Mouse (Mus musculus): ENCODE data around the gene Csf2.

Csf2 gene

DNA sequence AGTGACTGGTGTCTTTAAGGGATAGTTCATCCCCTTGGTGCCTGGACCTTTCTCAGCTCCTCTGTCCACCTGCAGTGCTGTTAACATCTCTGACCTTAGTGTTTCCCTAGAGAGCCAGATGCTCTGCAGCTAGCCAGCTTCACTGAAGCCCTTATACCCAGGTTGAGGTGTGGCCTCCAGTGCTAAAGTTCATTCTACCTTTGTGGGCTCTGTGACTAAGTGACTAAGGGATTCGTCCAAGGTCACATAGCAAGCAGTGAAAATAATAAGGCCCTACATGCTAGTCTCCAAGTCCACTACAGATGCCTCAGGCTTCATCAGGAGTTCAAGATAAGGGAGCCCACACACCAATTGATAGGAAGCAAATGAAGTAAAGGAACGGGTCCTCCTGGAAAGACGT is 7.0 kb downstream of the Csf2 start:
- ATAC-seq (ENCODE audit: insufficient number of reproducible peaks, low FRiP score, low TSS enrichment), result no peak

DNA sequence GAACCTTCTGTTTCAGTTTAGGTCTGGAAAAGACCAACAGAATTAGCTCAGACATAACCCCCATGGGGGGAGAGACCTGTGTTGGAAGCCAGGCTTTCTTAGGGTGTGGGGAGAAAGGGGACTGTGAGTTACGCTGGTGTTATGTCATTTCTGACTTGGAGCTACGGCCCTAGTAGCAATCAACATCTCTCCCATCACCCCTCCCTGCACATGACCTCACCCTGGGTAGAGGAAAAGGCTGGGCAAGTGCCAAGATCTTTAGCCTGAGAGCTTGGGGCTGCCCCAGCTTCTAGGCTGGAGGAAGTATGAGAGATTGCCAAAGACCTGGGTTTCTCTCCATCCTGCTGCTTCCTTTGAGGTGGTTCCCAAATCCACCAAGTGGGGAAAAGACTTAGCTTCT is 12.5 kb downstream of the Csf2 start:
- 0 out of 2 replicates have a peak, but pooled peaks have one; percentile 36 for ATAC-seq (ENCODE audit: insufficient number of reproducible peaks, low FRiP score, low TSS enrichment)

DNA sequence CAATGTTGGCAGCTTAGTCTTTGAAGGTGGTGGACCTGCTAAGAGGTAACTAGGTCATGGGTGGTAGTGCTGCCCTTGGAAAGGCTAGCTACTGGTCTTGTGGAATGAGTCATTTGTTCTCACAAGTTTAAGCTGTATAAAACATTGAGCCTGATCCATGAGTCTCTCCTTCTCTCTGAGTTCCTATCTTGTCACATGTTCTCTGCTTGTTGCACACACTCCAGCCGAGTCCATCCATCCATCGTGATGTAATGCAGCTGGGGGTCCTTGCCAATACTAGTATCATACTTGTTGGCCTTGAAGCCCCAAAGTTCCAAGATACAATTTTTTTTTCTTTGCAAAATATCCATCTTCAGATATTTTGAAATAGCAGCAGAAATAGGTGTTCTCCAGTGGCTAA is 22.0 kb downstream of the Csf2 start:
- ATAC-seq (ENCODE audit: insufficient number of reproducible peaks, low FRiP score, low TSS enrichment), result no peak

DNA sequence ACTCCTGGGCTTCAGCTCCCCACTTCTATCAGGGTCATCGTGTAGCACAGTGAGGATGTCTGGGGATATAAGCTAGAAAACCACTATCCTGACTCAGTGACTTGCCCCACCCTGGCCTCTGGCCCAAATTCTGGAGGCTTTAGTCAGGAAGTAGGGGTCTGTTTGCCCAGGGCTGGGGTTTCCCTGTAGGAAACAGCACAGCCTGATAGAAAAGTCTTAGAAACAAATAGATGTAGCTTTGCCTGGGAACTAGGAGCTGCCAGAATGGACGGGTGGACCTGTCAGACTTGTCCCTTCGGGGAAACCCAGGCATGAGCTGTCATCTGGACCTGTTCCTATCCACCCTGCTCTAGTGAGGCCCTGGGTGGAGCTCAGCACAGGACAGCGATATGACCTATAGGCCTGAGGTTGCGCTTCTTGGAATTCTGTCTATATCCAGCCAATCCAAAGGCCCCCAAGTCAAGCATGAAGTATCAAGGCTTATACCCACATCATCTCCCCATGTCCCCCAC is 24.9 kb downstream of the Csf2 start:
- ATAC-seq (ENCODE audit: insufficient number of reproducible peaks, low FRiP score, low TSS enrichment), result no peak

DNA sequence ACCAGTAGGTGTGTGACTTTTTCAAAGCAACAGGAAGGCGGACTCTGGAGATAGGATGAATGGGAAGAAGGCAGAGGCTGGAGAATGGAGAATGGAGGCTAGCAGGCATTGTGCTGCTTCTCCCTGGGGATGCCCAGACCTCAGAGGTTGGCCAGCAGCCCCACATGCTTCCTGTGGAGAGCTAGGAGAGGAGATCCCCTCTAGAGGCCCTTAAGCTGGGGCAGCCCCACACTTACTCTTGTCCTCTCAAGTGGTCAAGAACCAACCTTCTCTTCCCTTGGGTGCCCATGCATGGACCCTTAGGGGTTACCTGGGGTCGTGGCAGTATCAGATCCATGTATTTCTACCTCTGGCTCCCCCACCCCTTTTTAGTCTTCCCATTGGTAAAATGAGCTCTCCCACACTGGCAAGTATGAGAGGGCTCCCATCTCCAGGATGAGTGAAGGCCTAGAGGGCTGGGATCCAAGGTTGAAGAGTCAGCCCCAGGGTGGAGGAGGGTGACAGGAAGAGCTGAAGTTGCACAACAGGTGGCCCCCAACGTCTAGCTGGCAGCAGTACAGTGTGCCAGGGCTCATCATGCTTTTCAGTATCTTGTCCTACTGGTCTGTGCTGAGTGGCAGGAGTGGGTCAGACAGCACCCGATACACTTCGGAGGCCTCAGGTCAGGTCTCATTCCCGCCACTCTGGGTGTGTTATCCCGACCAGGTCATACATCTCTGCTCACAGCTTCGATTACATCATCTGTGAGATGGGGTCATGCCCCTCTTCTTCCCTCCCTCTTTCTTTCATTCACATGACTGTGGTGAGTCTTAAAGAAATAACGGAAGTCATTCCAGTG is 25.6 kb downstream of the Csf2 start:
- ATAC-seq (ENCODE audit: insufficient number of reproducible peaks, low FRiP score, low TSS enrichment), result no peak

DNA sequence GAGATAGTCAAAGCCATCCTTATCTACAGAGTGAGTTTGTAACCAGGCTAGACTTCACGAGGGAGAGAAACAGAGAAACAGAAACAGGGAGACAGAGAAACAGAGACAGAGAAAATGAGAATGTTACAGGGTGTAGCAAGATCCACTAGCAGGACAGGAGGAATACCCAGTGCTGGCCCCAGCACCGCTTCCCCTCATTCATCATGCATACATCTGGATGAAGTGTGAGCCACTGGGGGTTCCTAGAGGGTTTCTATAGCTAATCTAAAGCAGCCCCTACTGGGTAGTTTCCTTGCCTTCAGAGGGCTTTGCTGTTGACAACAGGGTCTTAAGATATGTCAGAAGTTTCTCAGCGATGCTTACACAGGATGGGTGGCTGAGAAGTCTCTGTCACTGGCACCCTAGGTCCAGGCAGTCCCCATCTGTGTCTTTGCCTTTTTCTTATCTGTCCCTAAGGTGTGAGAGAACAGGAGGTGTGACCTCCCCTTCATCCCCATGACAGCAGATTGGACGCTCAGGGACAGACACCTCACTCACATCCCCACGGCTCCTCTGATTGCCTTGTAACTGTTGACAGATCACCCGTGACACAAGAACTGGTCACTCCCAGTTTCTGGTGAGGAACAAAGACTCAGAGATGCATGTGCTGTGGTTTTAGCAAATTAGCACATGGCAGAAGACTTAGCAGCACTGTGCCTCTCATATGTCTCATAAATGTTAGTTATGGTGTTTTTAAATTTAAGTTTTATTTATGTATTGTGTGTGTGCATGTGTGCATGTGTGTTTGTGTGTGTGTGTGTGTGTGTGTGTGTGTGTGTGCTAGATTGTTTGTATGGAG is 29.3 kb downstream of the Csf2 start:
- no peak for ATAC-seq (ENCODE audit: insufficient number of reproducible peaks, low FRiP score, low TSS enrichment)

DNA sequence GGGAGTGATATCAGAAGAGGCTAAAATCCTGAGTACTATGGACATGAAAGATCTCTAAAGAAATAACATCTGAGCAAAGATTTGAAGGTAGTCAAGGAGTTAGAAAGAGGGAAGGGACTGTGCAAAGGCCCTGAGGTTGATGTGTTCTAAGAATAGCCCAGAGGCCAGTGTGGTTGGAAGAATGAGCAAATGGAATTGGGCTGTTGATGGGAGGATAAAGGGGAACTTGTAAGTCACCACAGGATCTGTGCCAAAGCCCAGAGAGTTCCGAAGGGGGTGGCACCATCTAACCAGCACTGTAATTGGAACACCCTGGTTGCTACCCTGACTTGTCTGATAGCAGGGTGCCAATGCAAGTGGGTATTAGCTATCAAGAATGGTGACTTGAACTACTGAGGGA is 30.3 kb downstream of the Csf2 start:
- ATAC-seq (ENCODE audit: insufficient number of reproducible peaks, low FRiP score, low TSS enrichment), result no peak

DNA sequence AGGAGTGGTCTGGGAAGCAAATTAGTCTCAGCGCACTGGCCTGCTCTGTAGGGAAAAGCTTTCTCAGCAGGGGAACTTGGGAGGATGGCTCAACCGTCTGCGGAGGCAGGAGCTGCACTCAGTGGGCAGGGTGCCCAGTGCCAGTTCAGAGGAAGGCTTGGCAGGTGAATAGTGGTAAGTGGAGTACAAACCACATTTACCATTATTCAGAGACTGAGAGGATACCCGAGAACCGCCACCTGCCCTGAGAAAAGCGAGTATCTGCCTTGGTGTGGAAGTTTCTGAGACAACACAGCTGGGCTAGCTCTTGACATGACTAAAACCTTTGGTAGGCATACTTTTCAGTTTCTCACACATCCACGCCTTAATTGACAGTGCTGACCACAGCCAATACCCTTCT is 32.1 kb downstream of the Csf2 start:
- no peak for ATAC-seq (ENCODE audit: insufficient number of reproducible peaks, low FRiP score, low TSS enrichment)

DNA sequence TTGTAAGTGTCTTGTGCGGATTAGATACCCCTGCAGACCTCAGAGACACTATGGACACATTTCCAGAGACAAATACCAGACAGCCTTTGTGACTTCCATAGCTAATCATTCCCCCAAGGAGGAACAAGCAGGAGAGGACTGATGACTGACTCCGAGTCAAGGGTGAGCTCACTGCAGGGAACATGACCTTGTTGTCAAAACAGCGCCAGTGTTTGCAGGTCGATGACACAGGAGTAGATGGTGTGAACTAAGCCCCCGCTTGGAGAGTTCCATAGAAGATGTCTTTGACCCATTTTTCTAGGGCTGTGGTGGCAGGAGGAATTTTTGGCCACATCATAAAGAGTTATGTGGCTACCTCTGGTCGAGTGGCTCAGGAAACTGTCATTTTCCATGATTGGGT is 33.4 kb downstream of the Csf2 start:
- no peak for ATAC-seq (ENCODE audit: insufficient number of reproducible peaks, low FRiP score, low TSS enrichment)

DNA sequence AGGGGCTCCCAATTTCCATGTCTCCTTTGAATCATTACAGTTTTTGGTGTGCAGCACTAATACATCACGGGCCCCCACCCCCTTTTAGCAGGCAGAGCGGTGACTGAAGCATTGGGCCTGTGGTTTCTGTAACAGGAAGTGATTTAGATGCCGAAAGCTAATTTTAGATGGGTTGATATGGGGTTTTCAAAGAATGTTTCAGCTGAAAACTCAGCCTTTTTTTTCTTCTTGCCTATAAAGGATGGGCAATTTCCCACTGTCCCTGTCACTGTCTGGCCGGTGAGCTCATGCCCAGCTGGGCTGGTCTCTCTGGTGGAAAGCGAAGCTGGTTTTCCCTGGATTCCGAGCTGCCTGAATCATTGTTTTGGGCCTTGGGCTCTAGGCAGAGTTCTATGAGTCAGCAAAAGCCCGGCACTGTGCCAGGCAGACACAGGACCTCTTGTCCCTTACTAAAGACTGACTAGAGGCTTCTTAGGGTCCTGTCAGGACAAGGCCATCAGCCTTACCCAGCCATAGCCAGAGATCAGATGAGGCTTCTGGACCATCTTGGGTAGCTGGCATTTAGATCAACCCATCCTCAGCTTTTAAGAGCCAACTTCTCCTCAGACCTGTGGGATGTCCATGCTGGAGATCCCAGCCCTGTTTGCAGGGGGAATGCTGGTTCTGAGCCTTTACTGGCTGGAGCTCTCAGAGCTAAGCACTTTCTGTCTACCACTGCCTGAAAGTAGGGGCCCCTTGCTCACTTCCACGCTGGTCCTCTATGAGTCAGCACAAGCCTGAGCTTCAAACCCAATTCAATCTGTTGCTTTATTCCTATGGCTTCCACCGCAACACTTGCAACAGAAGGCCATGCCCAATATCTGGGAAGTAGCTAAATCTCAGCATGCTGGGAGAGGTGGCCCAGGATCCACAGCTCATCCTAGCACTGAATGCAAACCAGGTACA is 34.7 kb downstream of the Csf2 start:
- ATAC-seq (ENCODE audit: insufficient number of reproducible peaks, low FRiP score, low TSS enrichment), result no peak

DNA sequence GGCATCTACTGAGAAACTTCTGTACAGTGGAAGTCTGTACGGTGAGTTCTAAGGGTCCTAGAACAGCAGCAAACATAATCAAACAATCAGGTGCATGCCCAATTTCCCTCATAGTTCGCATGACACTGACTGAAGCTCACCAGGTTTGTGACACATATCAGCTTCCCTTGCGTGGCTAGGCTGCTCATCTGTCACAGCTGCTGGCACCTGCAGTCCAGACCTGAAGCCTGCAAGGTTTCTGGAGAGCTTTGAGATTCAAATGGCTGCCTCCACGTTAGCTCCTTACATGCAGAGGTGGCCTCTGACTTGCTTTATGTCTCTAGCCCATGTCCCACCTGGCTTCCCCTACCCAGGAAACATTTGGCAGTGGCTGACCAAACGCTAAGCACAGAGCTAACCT is 35.8 kb downstream of the Csf2 start:
- ATAC-seq (ENCODE audit: insufficient number of reproducible peaks, low FRiP score, low TSS enrichment), result no peak

DNA sequence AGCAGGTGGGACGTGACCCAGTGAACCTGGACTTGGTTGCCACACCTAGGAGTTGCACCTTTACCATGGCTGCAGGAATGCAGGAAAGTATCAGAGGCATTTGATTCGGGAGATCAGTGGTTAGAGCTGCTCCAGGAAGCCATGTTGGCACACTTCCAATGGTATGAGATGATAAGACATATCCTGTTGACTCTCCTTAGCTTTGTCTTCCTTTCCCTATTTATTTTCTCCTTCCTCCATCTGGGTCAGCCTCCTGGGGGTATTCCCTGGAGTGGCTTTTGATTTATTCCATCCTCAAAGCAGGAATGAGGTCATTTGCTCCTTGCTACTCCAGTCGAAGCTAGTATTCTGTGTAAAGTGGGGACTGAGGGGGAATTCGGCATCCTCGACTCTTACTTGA is 42.5 kb downstream of the Csf2 start:
- ATAC-seq (ENCODE audit: insufficient number of reproducible peaks, low FRiP score, low TSS enrichment), result no peak

DNA sequence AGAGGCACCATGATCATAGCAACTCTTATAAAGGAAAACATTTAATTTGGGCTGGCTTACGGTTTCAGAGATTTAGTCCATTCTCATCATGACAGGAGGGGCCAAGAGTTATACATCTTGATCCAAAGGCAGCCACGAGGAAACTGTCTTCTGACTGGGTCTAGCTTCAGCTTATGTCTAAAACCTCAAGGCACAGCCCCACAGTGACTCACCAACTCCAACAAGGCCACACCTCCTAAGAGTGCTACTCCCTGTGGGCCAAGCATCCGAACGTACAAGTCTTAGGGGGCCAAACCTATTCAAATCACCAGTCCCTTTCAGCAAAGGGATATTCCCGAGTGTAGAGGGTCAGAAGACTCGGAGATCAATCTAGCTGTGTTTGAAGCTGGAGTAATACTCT is 44.1 kb downstream of the Csf2 start:
- ATAC-seq (ENCODE audit: insufficient number of reproducible peaks, low FRiP score, low TSS enrichment), result no peak

DNA sequence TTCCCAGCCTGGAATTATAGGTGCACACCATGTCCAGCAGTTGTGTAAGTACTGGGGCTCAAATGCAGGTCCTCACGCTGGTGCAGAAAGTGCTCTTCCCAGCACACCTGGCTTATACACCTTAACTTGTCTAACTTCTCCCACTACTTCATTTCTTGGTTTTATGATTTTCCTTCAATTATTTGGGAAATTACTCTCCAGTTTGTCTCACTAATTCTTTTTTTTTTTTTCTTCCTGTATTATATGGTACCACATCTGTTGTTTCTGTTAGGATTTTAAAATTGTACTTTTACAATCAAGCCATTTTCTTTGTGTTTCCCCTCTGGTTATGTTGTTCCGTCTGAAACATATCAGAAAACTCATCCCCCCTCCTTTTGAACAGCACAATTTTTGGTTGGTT is 44.7 kb downstream of the Csf2 start:
- ATAC-seq (ENCODE audit: insufficient number of reproducible peaks, low FRiP score, low TSS enrichment), result no peak

DNA sequence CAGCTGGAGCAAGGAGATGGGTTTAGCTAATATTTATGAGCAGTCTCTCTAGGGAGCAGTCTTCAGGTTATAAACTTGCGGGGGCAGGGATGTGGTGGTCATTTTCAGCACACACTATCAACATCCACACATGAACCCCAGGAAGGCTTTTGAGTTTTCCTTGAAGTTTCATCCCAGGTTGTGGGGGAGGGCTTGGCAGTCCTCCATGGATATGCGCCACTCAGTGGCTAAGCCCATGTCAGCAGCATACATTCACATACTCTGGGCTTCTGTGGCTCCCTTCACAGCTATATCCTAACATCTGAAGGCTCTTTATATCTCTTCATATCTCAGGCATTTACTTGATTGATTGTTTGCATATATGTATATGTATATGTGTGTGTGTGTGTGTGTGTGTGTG is 46.3 kb downstream of the Csf2 start:
- ATAC-seq (ENCODE audit: insufficient number of reproducible peaks, low FRiP score, low TSS enrichment), result no peak

DNA sequence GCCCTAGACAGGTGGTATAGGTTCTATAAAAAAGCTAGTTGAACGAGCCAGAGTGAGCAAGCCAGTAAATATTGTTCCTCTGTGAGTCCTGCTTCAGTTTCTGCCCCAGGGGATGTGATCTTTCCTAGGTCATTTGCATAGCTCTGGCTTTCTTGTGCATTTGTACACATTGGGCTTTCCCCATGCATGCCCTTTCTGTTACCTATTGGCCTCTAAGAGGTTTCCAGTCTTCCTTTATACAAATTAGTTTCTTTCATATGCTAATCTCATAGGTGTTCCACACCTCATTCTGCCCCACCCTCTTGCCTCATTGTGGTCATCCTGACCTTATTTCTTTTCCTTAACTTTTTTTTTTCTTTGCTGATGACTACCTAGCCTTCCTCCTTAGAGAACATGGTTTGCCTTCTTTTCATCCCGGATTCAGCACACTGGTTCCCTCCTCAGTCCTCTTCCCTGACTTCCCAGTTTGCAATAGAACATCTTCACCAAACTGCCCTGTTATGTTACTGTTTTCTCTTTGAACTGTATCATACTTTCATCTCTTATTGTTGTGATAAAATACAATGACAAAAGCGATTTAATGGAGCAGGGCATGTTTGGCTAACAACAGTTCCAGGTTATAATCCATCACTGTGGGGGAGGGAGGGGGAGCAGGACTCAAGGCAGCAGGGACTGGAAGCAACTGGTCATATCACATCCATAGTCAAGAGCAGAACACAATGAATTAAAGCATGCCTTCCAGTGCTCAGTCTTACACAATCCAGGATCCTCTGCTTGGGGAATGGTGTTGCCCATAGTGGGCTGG is 47.4 kb downstream of the Csf2 start:
- ATAC-seq (ENCODE audit: insufficient number of reproducible peaks, low FRiP score, low TSS enrichment), result no peak

DNA sequence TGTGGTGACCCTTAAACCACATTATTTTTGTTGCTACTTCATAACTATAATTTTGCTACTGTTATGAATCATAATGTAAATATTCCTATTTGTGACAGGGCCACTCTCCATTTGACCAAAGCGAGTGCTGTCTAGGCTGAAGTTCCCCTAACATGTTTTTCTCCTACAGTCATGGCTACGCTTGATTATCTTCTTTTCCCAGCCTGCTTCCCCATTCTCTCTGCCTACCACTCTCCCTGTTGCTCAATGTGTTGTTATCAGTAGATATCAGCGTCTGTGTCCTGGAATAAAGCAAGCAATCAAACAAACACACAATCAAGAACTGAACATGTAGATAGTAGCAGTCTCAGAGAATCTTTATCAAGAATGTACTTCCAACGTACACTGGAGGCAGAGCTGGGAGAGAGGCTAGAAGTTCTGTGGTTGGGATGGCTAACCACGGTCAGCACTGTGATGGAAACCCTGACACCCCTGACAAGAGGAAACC is 48.1 kb downstream of the Csf2 start:
- ATAC-seq (ENCODE audit: insufficient number of reproducible peaks, low FRiP score, low TSS enrichment), result no peak

Data from cerebellum, adult (tissue).